ENCODE assay signal across 28 mouse cellular contexts in the genomic region with DNA sequence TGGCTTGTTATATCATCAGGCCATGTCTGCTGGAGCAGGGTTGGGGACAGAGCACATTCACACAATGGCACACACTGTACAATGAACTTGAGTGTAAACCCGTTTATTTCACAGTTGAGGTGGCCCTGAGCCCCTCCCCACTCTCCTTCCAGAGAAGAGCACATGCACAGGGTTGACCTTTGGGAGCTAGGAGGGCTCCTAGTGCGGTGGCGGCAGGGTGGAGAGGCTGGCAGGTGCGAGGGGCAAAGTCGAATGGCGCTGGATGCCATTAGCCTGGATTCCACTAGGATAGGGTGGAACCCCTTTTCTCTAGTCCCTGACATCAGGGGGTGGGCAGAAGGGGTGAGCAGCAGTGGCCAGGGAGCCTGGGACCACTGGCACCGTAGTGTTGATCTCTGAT. TPM values are rescaled to one million over a fixed set of nuclear protein-coding genes. Genes with fewer than 3 reads are reported as not detected.
DNase-seq lines count a peak whose midpoint lies in the region; ATAC-seq and TF ChIP-seq lines count a peak whose summit lies in the region.
"Had no signal": no experiment of that assay in that cellular context is flagged by ENCODE, and none has a peak within 500 bp of the region (broad histone marks: within the 10 kb centered on the region; RNA-seq: fewer than 3 reads in every experiment).

No protein-coding gene starts in this region.

- peak overlapping the region; percentile 62 for H3K4me2 ChIP-seq in intestine, postnatal 0 days (replicated peaks; ENCODE audit: low read depth)
- H3K4me2 ChIP-seq: forebrain, embryonic 13.5 days; hindbrain, embryonic 12.5 days; limb, embryonic 15.5 days; liver, embryonic 13.5 days; midbrain, embryonic 15.5 days; neural tube, embryonic 15.5 days had no signal

- peak overlapping the region; percentile 86 for H3K27ac ChIP-seq in intestine, postnatal 0 days (ENCODE audit: low read depth, low read length)
- peak overlapping the region; percentile 93 for H3K27ac ChIP-seq in small intestine, adult 2 months (ENCODE audit: insufficient read depth, low read depth, low read length)
- H3K27ac ChIP-seq: forebrain, embryonic 13.5 days; heart, embryonic 10.5 days; hindbrain, embryonic 12.5 days; hindbrain, postnatal 0 days; limb, embryonic 10.5 days; limb, embryonic 15.5 days; liver, embryonic 13.5 days; midbrain, embryonic 15.5 days; neural tube, embryonic 15.5 days had no signal

- peak; percentile 21 for ATAC-seq in intestine, postnatal 0 days
- ATAC-seq: forebrain, embryonic 13.5 days; hindbrain, postnatal 0 days; midbrain, embryonic 15.5 days had no signal

- peak; percentile 73 to 75 for DNase-seq in kidney, adult 8-10 months
- DNase-seq in kidney, postnatal 10 days, result peak; percentile 64
- DNase-seq in urinary bladder, postnatal 25 days (ENCODE audit: low spot score), result no peak
- no peak for DNase-seq in urinary bladder, adult 2 months (ENCODE audit: low spot score)
- no peak for DNase-seq in left cerebral cortex, adult 11 months (ENCODE audit: low spot score)
- DNase-seq: adrenal gland, postnatal 36 days; B cell, adult 2 months; cerebellum, adult 18-20 months; cerebellum, postnatal 25 days; gastrocnemius, postnatal 25 days; heart, adult 11 months; heart, postnatal 36 days; layer of hippocampus, postnatal 36 days; liver, embryonic 13.5 days had no signal

- peaks cover 18% of the 10 kb centered on the region; the same call in 1 of the 2 replicates for H3K4me1 ChIP-seq in intestine, postnatal 0 days (replicated peaks; ENCODE audit: control insufficient read depth, insufficient read depth, low read length)
- H3K4me1 ChIP-seq in small intestine, adult 2 months (ENCODE audit: control insufficient read depth, insufficient read depth, insufficient read length, low read length), result peaks cover 23% of the 10 kb centered on the region
- H3K4me1 ChIP-seq: forebrain, embryonic 13.5 days; hindbrain, embryonic 12.5 days; midbrain, embryonic 15.5 days; neural tube, embryonic 15.5 days had no signal

- H3K36me3 ChIP-seq in intestine, postnatal 0 days (ENCODE audit: control insufficient read depth, insufficient read depth), result peaks cover 22% of the 10 kb centered on the region; the same call in 1 of the 2 replicates
- H3K36me3 ChIP-seq in small intestine, adult 2 months (ENCODE audit: control insufficient read depth, insufficient read depth, low read length), result peaks cover 13% of the 10 kb centered on the region
- H3K36me3 ChIP-seq: midbrain, embryonic 15.5 days; neural tube, embryonic 15.5 days had no signal

- TF ChIP-seq CTCF in intestine, postnatal 0 days (IDR thresholded peaks at IDR 0.05; ENCODE audit: low read depth), result no peak
- TF ChIP-seq CTCF in small intestine, adult 2 months (IDR thresholded peaks at IDR 0.05; ENCODE audit: extremely low read depth, insufficient read length, insufficient replicate concordance, low read depth, low read length), result peak; percentile 3; the same call in 1 of the 2 replicates

- H3K27me3 ChIP-seq in intestine, postnatal 0 days (replicated peaks; ENCODE audit: control insufficient read depth, insufficient read depth, low read length), result no peaks in the 10 kb centered on the region
- no peaks in the 10 kb centered on the region for H3K27me3 ChIP-seq in small intestine, adult 2 months (ENCODE audit: control insufficient read depth, insufficient read depth, low read length)
- H3K27me3 ChIP-seq: forebrain, embryonic 13.5 days; hindbrain, embryonic 12.5 days; limb, embryonic 15.5 days; liver, embryonic 13.5 days; midbrain, embryonic 15.5 days; neural tube, embryonic 15.5 days had no signal

- 0 out of 2 replicates have a peak overlapping the region, but pooled peaks have one; percentile 11 for H3K9ac ChIP-seq in intestine, postnatal 0 days (ENCODE audit: low read depth, low read length)
- H3K9ac ChIP-seq: forebrain, embryonic 13.5 days; hindbrain, embryonic 12.5 days; limb, embryonic 15.5 days; liver, embryonic 13.5 days; midbrain, embryonic 15.5 days; neural tube, embryonic 15.5 days had no signal

- no peak for TF ChIP-seq POLR2A in small intestine, adult 2 months (IDR thresholded peaks at IDR 0.05; ENCODE audit: low read depth, low read length)

- H3K4me3 ChIP-seq in intestine, postnatal 0 days (ENCODE audit: low read depth, low read length), result no peak overlapping the region
- peak overlapping the region; percentile 83 for H3K4me3 ChIP-seq in small intestine, adult 2 months (ENCODE audit: low read depth, low read length)
- H3K4me3 ChIP-seq: forebrain, embryonic 13.5 days; heart, embryonic 10.5 days; hindbrain, embryonic 12.5 days; limb, embryonic 10.5 days; limb, embryonic 15.5 days; liver, embryonic 13.5 days; midbrain, embryonic 15.5 days; neural tube, embryonic 15.5 days had no signal

- no peaks in the 10 kb centered on the region for H3K9me3 ChIP-seq in intestine, postnatal 0 days (ENCODE audit: control insufficient read depth)
- H3K9me3 ChIP-seq: forebrain, embryonic 13.5 days; heart, embryonic 10.5 days; hindbrain, embryonic 12.5 days; limb, embryonic 10.5 days; limb, embryonic 15.5 days; liver, embryonic 13.5 days; midbrain, embryonic 15.5 days; neural tube, embryonic 15.5 days had no signal

- WGBS in intestine, postnatal 0 days, result 44% methylated on average over 7 of the region's 7 CpGs
- WGBS in small intestine, adult 2 months, result 28% methylated on average over 7 of the region's 7 CpGs

RNA-seq across cellular contexts. Expression of a gene that starts 0.8 kb away (rescaled TPM):
- 19.3 and 21.3 TPM in 2 replicates for polyA plus RNA-seq in intestine, postnatal 0 days (2015; fragmentation: Nextera tagmentation; extraction: Ambion mirVana)
- polyA plus RNA-seq in small intestine, adult 2 months (2012; rRNA removed), result 139 and 542 TPM in 2 replicates
- 4.5 and 4.8 TPM in 2 replicates for polyA plus RNA-seq in urinary bladder, adult 2 months (2012; rRNA removed)

RNA-seq across cellular contexts. Expression of a gene that starts 31.6 kb away (rescaled TPM):
- polyA plus RNA-seq in intestine, postnatal 0 days (2015; fragmentation: Nextera tagmentation; extraction: Ambion mirVana), result 0.12 TPM in 1 of 2 replicates, not detected in the other
- 0.75 and 2.6 TPM in 2 replicates for polyA plus RNA-seq in small intestine, adult 2 months (2012; rRNA removed)
- 0.04 and 0.21 TPM in 2 replicates for polyA plus RNA-seq in urinary bladder, adult 2 months (2012; rRNA removed)
- polyA plus RNA-seq: embryonic facial prominence, embryonic 11.5 days; limb, embryonic 10.5 days; liver, embryonic 13.5 days; spleen, adult 2 months; testis, adult 2 months; thymus, postnatal 0 days had no signal

RNA-seq across cellular contexts. Expression of a gene that starts 42.0 kb away (rescaled TPM):
- polyA plus RNA-seq in intestine, postnatal 0 days (2015; fragmentation: Nextera tagmentation; extraction: Ambion mirVana), result 17.4 and 22.1 TPM in 2 replicates
- polyA plus RNA-seq in small intestine, adult 2 months (2012; rRNA removed), result 24.1 and 40.2 TPM in 2 replicates
- polyA plus RNA-seq in urinary bladder, adult 2 months (2012; rRNA removed), result 20.5 and 20.6 TPM in 2 replicates

RNA-seq across cellular contexts. Expression of a gene that starts 57.0 kb away (rescaled TPM):
- 0.14 and 0.30 TPM in 2 replicates for polyA plus RNA-seq in intestine, postnatal 0 days (2015; fragmentation: Nextera tagmentation; extraction: Ambion mirVana)
- 0.05 and 0.08 TPM in 2 replicates for polyA plus RNA-seq in small intestine, adult 2 months (2012; rRNA removed)
- polyA plus RNA-seq in urinary bladder, adult 2 months (2012; rRNA removed), result 0.96 and 1.1 TPM in 2 replicates
- polyA plus RNA-seq: liver, embryonic 13.5 days; spleen, adult 2 months had no signal

RNA-seq across cellular contexts. Expression of a gene that starts 57.2 kb away (rescaled TPM):
- polyA plus RNA-seq in intestine, postnatal 0 days (2015; fragmentation: Nextera tagmentation; extraction: Ambion mirVana), result 21.9 and 24.6 TPM in 2 replicates
- 20.8 and 27.9 TPM in 2 replicates for polyA plus RNA-seq in small intestine, adult 2 months (2012; rRNA removed)
- 33.3 and 41.7 TPM in 2 replicates for polyA plus RNA-seq in urinary bladder, adult 2 months (2012; rRNA removed)

Comparison
In these comparisons a context has a peak if more than half of its experiments do, and no peak if none do; other contexts are left out.
1. DNase-seq: peak in kidney, adult 8-10 months (2 of 2) and kidney, postnatal 10 days (single experiment); none in urinary bladder, postnatal 25 days (single experiment), urinary bladder, adult 2 months (single experiment) and left cerebral cortex, adult 11 months (single experiment).